Mouse (Mus musculus): ENCODE results near the gene Zbtb20.

DNA sequence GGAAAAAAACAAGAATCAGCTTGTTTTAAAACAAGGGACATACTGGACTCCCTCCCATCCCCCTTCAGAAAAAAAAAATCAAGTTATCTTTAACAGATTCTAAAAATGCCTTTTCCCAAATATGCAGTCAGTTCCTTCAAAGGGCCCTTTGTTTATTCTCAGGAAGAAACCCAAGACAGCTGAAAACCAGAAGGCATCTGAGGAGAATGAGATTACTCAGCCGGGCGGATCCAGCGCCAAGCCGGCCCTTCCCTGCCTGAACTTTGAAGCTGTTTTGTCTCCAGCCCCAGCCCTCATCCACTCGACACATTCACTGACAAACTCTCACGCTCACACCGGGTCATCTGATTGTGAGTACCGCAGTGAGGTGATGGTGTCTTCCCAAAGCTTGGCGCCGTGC is 701.7 kb downstream of the Zbtb20 start:
- TF ChIP-seq GATA1 (IDR thresholded peaks at IDR 0.05; ENCODE audit: low read length) = no peak
- no peak for TF ChIP-seq TAL1 (IDR thresholded peaks at IDR 0.05; ENCODE audit: low read length)

Data from erythroblast, embryonic 14.5 days (primary cell).